Mouse (Mus musculus): ENCODE results near the gene Dpp6. TPM values are rescaled to one million over a fixed set of nuclear protein-coding genes. Genes with fewer than 3 reads are reported as not detected.

The Dpp6 gene
- polyA plus RNA-seq, 1 experiment from 2014 or later, result 0.36 TPM

GRCm38 (mm10) chr5:27380656-27381385, 563.8 kb downstream of the Dpp6 start:
- Histone ChIP-seq H3K4me2 (ENCODE audit: low read length) (no peak overlapping the region), H3K9me3 (ENCODE audit: control insufficient read depth, low read length) (no peaks in the 10 kb centered on the region), H3K4me1 (ENCODE audit: control insufficient read depth in 2 of 2, insufficient read depth in 2 of 2, low read length in 2 of 2) (no peaks in the 10 kb centered on the region), H3K27me3 (ENCODE audit: control insufficient read depth, insufficient read depth, low read length) (no peaks in the 10 kb centered on the region), H3K4me3 (ENCODE audit: control insufficient read depth in 1 of 2, insufficient read depth in 1 of 2, low read depth in 1 of 2, low read length in 2 of 2) (no peak overlapping the region), H3K9ac (ENCODE audit: low read length) (no peak overlapping the region), H3K27ac (replicated peaks in 1 of 2; ENCODE audit: control insufficient read depth in 1 of 2, insufficient read depth in 1 of 2, low read depth in 2 of 2, low read length in 2 of 2) (no peak overlapping the region), H3K36me3 (ENCODE audit: control insufficient read depth, insufficient read depth, low read length) (no peaks in the 10 kb centered on the region)
- ATAC-seq (ENCODE audit: insufficient number of reproducible peaks, insufficient read depth, low FRiP score, low read depth), result no peak
- 63% methylated on average over 4 of the region's 4 CpGs for WGBS

DNA sequence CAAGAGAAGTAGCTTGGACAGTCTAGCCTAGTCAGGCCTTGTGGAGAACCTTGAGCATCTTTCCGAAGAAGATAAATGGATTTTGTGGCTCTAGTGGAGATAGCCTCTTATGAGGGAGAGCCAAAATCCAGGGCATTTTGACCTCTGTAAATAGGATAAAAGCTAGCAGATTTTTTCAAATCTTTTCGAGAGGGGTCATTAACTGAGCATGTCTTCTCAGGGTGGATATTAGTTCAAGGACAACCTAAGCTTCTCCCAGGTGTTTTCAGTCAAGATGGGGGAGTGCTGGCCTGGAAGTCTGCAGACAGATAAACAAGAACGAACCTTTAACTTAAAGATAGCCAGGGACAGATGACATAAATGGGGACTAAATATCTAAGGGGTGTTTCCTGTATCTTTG, 581.4 kb downstream of the Dpp6 start:
- H3K4me2 ChIP-seq (ENCODE audit: low read length), result no peak overlapping the region
- no peaks in the 10 kb centered on the region for H3K4me1 ChIP-seq (ENCODE audit: control insufficient read depth in 2 of 2, insufficient read depth in 2 of 2, low read length in 2 of 2)
- H3K27me3 ChIP-seq (ENCODE audit: control insufficient read depth, insufficient read depth, low read length), result no peaks in the 10 kb centered on the region
- no peak for ATAC-seq (ENCODE audit: insufficient number of reproducible peaks, insufficient read depth, low FRiP score, low read depth)
- WGBS, result 61% methylated on average over 3 of the region's 3 CpGs
- H3K9ac ChIP-seq (ENCODE audit: low read length), result no peak overlapping the region
- H3K27ac ChIP-seq (replicated peaks in 1 of 2; ENCODE audit: control insufficient read depth in 1 of 2, insufficient read depth in 1 of 2, low read depth in 2 of 2, low read length in 2 of 2), result no peak overlapping the region
- no peak overlapping the region for H3K4me3 ChIP-seq (ENCODE audit: control insufficient read depth in 1 of 2, insufficient read depth in 1 of 2, low read depth in 1 of 2, low read length in 2 of 2)
- no peaks in the 10 kb centered on the region for H3K36me3 ChIP-seq (ENCODE audit: control insufficient read depth, insufficient read depth, low read length)
- no peaks in the 10 kb centered on the region for H3K9me3 ChIP-seq (ENCODE audit: control insufficient read depth, low read length)

- no peak for ATAC-seq (ENCODE audit: insufficient number of reproducible peaks, insufficient read depth, low FRiP score, low read depth)
- Histone ChIP-seq H3K4me3 (ENCODE audit: control insufficient read depth in 1 of 2, insufficient read depth in 1 of 2, low read depth in 1 of 2, low read length in 2 of 2) (no peak overlapping the region), H3K27me3 (ENCODE audit: control insufficient read depth, insufficient read depth, low read length) (no peaks in the 10 kb centered on the region), H3K4me2 (ENCODE audit: low read length) (no peak overlapping the region), H3K9me3 (ENCODE audit: control insufficient read depth, low read length) (no peaks in the 10 kb centered on the region), H3K36me3 (ENCODE audit: control insufficient read depth, insufficient read depth, low read length) (no peaks in the 10 kb centered on the region), H3K4me1 (ENCODE audit: control insufficient read depth in 2 of 2, insufficient read depth in 2 of 2, low read length in 2 of 2) (no peaks in the 10 kb centered on the region), H3K27ac (replicated peaks in 1 of 2; ENCODE audit: control insufficient read depth in 1 of 2, insufficient read depth in 1 of 2, low read depth in 2 of 2, low read length in 2 of 2) (no peak overlapping the region), H3K9ac (ENCODE audit: low read length) (no peak overlapping the region)
Measured at GRCm38 (mm10) chr5:27399111-27399510, 582.1 kb downstream of the Dpp6 start.

GRCm38 (mm10) chr5:27402616-27403015, 585.6 kb downstream of the Dpp6 start:
- no peak for ATAC-seq (ENCODE audit: insufficient number of reproducible peaks, insufficient read depth, low FRiP score, low read depth)

DNA sequence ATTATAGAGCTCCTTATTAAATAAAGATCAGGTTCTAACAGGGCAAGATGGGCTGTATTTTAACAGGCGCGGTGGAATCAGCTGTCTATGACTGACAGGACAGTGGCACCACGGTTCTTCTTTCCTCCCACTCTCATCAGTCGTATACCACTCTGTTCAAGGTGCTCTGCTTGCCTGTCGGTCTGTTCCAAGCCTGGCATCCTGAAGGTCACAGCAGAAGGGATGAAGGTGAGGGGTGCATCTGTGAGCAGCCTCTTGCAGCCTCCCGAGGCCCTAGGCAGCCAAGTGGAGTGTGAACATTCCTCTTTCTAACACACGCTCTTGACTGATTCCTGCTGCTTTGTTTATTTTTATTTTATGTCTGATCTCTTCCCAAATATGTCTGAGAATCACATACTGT, 591.9 kb downstream of the Dpp6 start:
- Histone ChIP-seq H3K27ac (replicated peaks in 1 of 2; ENCODE audit: control insufficient read depth in 1 of 2, insufficient read depth in 1 of 2, low read depth in 2 of 2, low read length in 2 of 2) (no peak overlapping the region), H3K4me2 (ENCODE audit: low read length) (no peak overlapping the region), H3K4me3 (ENCODE audit: control insufficient read depth in 1 of 2, insufficient read depth in 1 of 2, low read depth in 1 of 2, low read length in 2 of 2) (no peak overlapping the region), H3K9ac (ENCODE audit: low read length) (no peak overlapping the region), H3K9me3 (ENCODE audit: control insufficient read depth, low read length) (no peaks in the 10 kb centered on the region), H3K4me1 (ENCODE audit: control insufficient read depth in 2 of 2, insufficient read depth in 2 of 2, low read length in 2 of 2) (peaks cover 0 to 2% of the 10 kb centered on the region in 2 experiments; a peak in 1 of 4 replicates), H3K27me3 (ENCODE audit: control insufficient read depth, insufficient read depth, low read length) (no peaks in the 10 kb centered on the region), H3K36me3 (ENCODE audit: control insufficient read depth, insufficient read depth, low read length) (no peaks in the 10 kb centered on the region)
- ATAC-seq (ENCODE audit: insufficient number of reproducible peaks, insufficient read depth, low FRiP score, low read depth), result no peak
- 66% methylated on average over 7 of the region's 7 CpGs for WGBS

More at GRCm38 (mm10) chr5:27402616-27403015, 585.6 kb downstream of the Dpp6 start:
- 71% methylated on average over 1 of the region's 1 CpGs for WGBS
- no peak overlapping the region for H3K4me2 ChIP-seq (ENCODE audit: low read length)
- no peak overlapping the region for H3K9ac ChIP-seq (ENCODE audit: low read length)
- no peaks in the 10 kb centered on the region for H3K9me3 ChIP-seq (ENCODE audit: control insufficient read depth, low read length)
- H3K4me3 ChIP-seq (ENCODE audit: control insufficient read depth in 1 of 2, insufficient read depth in 1 of 2, low read depth in 1 of 2, low read length in 2 of 2), result no peak overlapping the region
- H3K36me3 ChIP-seq (ENCODE audit: control insufficient read depth, insufficient read depth, low read length), result no peaks in the 10 kb centered on the region
- H3K27ac ChIP-seq (replicated peaks in 1 of 2; ENCODE audit: control insufficient read depth in 1 of 2, insufficient read depth in 1 of 2, low read depth in 2 of 2, low read length in 2 of 2), result no peak overlapping the region
- no peaks in the 10 kb centered on the region for H3K4me1 ChIP-seq (ENCODE audit: control insufficient read depth in 2 of 2, insufficient read depth in 2 of 2, low read length in 2 of 2)
- H3K27me3 ChIP-seq (ENCODE audit: control insufficient read depth, insufficient read depth, low read length), result no peaks in the 10 kb centered on the region

- peaks cover 0 to 2% of the 10 kb centered on the region in 2 experiments; a peak in 1 of 4 replicates for H3K4me1 ChIP-seq (ENCODE audit: control insufficient read depth in 2 of 2, insufficient read depth in 2 of 2, low read length in 2 of 2)
- H3K9ac ChIP-seq (ENCODE audit: low read length), result no peak overlapping the region
- H3K4me2 ChIP-seq (ENCODE audit: low read length), result no peak overlapping the region
- 12% methylated on average over 3 of the region's 3 CpGs for WGBS
- ATAC-seq (ENCODE audit: insufficient number of reproducible peaks, insufficient read depth, low FRiP score, low read depth), result no peak
- H3K27ac ChIP-seq (replicated peaks in 1 of 2; ENCODE audit: control insufficient read depth in 1 of 2, insufficient read depth in 1 of 2, low read depth in 2 of 2, low read length in 2 of 2), result no peak overlapping the region
- no peaks in the 10 kb centered on the region for H3K27me3 ChIP-seq (ENCODE audit: control insufficient read depth, insufficient read depth, low read length)
- H3K4me3 ChIP-seq (ENCODE audit: control insufficient read depth in 1 of 2, insufficient read depth in 1 of 2, low read depth in 1 of 2, low read length in 2 of 2), result no peak overlapping the region
- no peaks in the 10 kb centered on the region for H3K9me3 ChIP-seq (ENCODE audit: control insufficient read depth, low read length)
- no peaks in the 10 kb centered on the region for H3K36me3 ChIP-seq (ENCODE audit: control insufficient read depth, insufficient read depth, low read length)
Measured at GRCm38 (mm10) chr5:27413023-27413422, 596.0 kb downstream of the Dpp6 start.

- Histone ChIP-seq H3K9ac (ENCODE audit: low read length) (no peak overlapping the region), H3K4me1 (ENCODE audit: control insufficient read depth in 2 of 2, insufficient read depth in 2 of 2, low read length in 2 of 2) (peaks cover 0 to 2% of the 10 kb centered on the region in 2 experiments; a peak in 1 of 4 replicates), H3K4me2 (ENCODE audit: low read length) (no peak overlapping the region), H3K27me3 (ENCODE audit: control insufficient read depth, insufficient read depth, low read length) (no peaks in the 10 kb centered on the region), H3K4me3 (ENCODE audit: control insufficient read depth in 1 of 2, insufficient read depth in 1 of 2, low read depth in 1 of 2, low read length in 2 of 2) (no peak overlapping the region), H3K27ac (replicated peaks in 1 of 2; ENCODE audit: control insufficient read depth in 1 of 2, insufficient read depth in 1 of 2, low read depth in 2 of 2, low read length in 2 of 2) (no peak overlapping the region), H3K36me3 (ENCODE audit: control insufficient read depth, insufficient read depth, low read length) (no peaks in the 10 kb centered on the region), H3K9me3 (ENCODE audit: control insufficient read depth, low read length) (no peaks in the 10 kb centered on the region)
- 67% methylated on average over 4 of the region's 4 CpGs for WGBS
- no peak for ATAC-seq (ENCODE audit: insufficient number of reproducible peaks, insufficient read depth, low FRiP score, low read depth)
Measured at GRCm38 (mm10) chr5:27415518-27415917, 598.5 kb downstream of the Dpp6 start.

DNA sequence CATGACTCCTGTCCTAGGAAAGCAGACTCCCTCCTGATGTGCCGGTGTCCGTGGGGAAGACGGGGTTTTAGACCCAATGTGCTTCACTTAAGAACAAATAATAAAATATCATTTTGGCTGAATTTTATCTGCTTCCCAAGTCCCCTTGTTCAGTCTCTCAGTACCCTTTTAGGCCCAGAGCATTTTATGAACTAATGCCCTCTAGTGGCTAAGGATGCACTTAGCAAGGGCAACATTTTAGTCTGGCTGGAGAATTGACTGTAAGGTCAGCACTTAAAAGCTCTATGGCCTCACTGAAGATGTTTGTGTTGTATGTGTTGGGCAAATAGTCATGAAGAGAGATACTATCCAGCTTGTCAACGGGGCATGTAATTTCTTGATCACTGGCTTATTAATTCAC, 599.6 kb downstream of the Dpp6 start:
- 53% methylated on average over 4 of the region's 4 CpGs for WGBS
- ATAC-seq (ENCODE audit: insufficient number of reproducible peaks, insufficient read depth, low FRiP score, low read depth), result no peak

More for the DNA sequence above, 599.6 kb downstream of the Dpp6 start:
- H3K27ac ChIP-seq (replicated peaks in 1 of 2; ENCODE audit: control insufficient read depth in 1 of 2, insufficient read depth in 1 of 2, low read depth in 2 of 2, low read length in 2 of 2), result no peak overlapping the region
- H3K27me3 ChIP-seq (ENCODE audit: control insufficient read depth, insufficient read depth, low read length), result no peaks in the 10 kb centered on the region
- H3K36me3 ChIP-seq (ENCODE audit: control insufficient read depth, insufficient read depth, low read length), result no peaks in the 10 kb centered on the region
- no peak overlapping the region for H3K4me2 ChIP-seq (ENCODE audit: low read length)
- no peak overlapping the region for H3K9ac ChIP-seq (ENCODE audit: low read length)
- H3K4me1 ChIP-seq (ENCODE audit: control insufficient read depth in 2 of 2, insufficient read depth in 2 of 2, low read length in 2 of 2), result peaks cover 0 to 2% of the 10 kb centered on the region in 2 experiments; a peak in 1 of 4 replicates
- H3K9me3 ChIP-seq (ENCODE audit: control insufficient read depth, low read length), result no peaks in the 10 kb centered on the region
- H3K4me3 ChIP-seq (ENCODE audit: control insufficient read depth in 1 of 2, insufficient read depth in 1 of 2, low read depth in 1 of 2, low read length in 2 of 2), result no peak overlapping the region

Data from heart, embryonic 14.5 days (tissue).